Mouse (Mus musculus) mouse embryonic stem cell (cell line): Measurements from ENCODE around the gene Arhgap24.

Experiments used
- in situ Hi-C, 2 experiments: fragments of 300-500 bp; cut with MboI; formaldehyde crosslinking; loops; 1 replicate in 1 of 2; 3 replicates in 1 of 2; pipeline ENCODE4 v1.14.3; 2019 to 2020; ENCODE audit warnings: low sequenced_read_pairs in 2 of 2, low pct_unique_long_range_greater_than_20kb in 1 of 2, mixed read lengths in 1 of 2; ENCODE audit not compliant: unreplicated experiment in 1 of 2

Gene Arhgap24

DNA sequence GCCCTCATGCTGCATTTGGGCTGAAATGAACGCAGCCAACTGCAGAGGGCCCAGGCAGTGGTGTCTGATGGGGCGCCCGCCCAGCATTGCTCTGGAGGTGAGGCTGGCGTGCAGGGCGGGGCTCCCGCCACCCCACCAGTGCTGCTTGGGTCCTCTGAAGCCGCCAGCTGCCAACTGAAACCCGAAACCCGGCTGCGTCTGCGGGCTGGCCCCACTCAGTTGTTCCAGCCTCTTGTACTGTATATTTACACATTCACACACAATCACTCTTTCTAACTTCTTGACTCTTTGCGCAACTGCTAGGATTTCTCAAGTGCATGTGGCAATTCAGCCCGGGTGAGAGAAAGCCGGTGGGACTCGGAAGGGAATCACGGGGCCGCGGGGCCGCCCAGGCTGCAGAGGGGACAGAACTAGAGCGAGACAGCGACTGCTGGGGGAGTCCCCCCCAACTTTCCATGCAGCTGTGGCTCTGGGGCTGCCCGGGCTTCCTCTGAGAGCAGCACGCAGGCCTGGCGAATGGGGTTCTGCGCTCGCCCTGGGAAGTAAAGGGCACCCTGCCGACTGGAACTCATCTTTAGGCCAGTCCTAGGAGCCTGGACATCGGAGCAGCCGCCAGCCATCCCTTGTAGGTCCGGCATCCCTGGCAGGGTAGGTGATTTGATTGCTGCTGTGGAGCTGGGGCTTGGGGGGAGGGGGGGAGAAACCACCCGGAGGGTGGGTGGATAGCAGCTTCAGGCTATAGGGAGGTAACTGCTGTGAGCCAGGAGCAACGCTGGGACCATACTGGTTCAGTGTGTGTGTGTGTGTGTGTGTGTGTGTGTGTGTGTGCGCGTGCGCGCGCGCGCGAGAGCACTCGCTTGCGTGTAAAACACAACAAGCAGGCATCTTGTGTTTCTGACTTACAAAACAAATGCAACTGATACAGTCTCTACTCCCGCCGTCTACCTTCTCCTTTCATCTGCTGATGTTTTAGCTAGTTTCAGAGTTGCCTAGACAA, at the start of gene Arhgap24:
Gene Arhgap24, plus strand, starts transcription at position 177 of the 997 bp plus-strand sequence.
- in situ Hi-C loops: no loop called here

- in situ Hi-C loops: no loop called here
Observed at GRCm38 (mm10) chr5:102434182-102434581, 47.0 kb upstream of the Arhgap24 start.

GRCm38 (mm10) chr5:102436581-102436980, 44.6 kb upstream of the Arhgap24 start:
- in situ Hi-C loops: no loop called here

DNA sequence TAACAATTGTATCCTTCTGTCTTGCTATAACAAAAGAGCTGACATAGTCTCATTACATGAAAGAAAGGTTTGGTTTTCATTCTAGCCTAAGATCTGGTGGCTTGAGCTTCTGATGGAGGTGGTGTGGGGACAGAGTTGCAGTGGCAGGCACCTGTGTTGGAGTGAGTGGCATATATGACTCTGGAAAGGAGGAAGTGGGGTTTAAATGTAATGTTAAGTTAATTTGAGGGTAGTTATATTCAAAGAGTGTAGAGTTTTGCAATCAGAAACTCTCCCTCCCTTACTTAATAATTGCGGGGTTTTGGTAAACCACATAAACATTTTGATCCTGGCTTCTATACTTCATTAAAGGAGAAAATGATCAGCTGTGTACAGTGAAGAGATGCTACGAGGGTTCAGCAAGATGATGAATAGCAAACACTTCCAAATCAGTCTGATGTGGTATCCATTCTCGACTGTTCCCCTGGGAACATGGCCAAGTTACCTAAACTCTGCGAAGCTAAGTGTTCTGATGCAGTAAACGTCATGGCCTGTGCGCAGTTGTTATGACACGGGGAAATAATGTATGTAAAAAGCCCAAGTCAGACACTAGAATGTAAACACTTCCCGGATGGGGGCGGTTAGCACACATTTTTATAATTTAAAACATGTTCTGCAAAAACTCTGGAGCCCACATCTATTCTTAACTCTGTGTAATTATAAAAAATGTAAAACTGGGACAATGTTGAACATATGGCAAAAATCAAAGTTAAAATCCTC, 41.9 kb upstream of the Arhgap24 start:
- in situ Hi-C loops: no loop called here

- in situ Hi-C loops: no loop called here
Observed at GRCm38 (mm10) chr5:102447436-102447835, 33.8 kb upstream of the Arhgap24 start.

DNA sequence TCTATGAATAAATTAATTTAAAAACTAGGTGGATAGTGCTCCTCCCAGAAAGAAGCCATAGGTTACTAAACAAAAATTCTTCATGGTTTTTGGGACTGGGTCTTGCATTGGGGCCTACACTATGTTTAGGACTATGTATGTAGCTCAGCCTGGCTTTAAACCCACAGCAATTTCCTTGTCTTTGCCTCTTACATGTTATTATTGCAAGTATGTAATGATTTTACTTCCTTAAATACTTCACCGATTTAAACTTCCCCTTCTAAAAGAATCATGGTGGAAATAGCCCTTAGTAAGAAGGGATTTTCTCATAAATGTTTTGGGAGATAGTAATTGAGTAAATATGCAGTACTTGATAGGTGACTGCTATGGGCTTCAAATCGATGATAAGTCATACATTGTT, 30.3 kb upstream of the Arhgap24 start:
- in situ Hi-C loops: no loop called here

DNA sequence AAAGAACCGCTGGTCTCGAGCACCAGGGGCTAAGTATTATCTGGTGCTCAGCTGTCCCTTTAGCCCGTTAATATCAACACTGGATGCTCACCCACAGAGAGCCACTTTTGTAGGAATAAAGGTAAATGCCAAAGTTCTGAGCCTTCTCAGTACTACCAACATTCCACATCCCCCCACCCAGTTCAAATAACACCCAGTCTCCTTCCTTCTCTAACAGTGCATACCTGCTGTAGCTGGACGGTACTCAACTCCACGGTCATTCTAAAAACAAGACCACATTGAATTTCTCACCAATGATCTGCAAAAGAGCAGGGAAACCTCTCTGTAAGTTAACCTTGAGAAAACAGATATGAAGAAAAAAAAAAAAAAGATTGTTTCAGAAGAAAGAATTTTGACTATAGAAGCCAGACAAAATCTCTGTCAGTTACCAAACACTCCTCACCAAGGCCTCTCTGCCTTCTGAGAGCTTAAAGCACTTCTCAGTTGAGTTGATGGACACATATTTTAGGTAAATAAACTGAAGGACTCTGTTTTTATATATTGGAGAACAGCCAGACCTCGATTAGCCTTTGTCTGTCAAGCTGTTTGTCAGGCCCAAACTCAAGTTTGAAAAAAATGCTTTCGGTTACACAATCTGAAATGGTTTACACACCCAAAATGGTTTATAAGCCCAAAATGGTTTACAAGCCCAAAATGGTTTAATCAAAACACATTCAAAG, 29.0 kb upstream of the Arhgap24 start:
- in situ Hi-C loops: no loop called here

DNA sequence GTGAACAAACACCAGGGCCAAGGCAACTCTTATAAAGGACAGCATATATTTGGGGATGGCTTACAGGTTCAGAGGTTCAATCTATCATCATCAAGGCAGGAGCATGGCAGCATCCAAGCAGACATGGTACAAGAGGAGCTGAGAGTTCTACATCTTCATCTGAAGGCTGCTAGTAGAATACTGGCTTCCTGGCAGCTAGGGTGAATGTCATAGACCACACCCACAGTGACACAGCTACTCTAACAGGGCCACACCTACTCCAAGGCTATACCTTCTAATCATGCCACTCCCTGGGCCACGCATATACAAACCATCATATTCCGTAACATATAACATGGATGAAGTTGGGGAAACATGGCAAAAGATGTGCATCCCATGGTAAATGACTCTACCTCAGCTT, 27.9 kb upstream of the Arhgap24 start:
- in situ Hi-C loops: no loop called here

DNA sequence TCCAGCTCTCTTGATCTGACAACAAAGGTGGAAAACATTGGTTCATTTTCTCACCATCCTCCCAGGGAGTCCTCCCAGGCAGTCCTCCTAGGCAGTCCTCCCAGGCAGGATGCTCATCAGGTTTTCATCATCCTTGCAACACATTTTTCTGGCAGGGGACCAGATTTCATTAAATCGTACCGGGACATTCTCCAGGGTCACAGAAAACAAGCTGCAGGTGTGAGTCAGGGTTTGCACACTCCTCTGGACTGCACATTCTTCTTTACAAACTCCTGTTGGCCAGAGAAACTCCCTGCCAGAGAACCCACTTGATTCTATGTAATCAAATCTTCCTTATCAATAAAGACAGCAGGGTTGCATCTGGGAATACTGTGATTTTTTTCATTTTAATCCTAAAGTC, 25.9 kb upstream of the Arhgap24 start:
- in situ Hi-C loops: no loop called here

DNA sequence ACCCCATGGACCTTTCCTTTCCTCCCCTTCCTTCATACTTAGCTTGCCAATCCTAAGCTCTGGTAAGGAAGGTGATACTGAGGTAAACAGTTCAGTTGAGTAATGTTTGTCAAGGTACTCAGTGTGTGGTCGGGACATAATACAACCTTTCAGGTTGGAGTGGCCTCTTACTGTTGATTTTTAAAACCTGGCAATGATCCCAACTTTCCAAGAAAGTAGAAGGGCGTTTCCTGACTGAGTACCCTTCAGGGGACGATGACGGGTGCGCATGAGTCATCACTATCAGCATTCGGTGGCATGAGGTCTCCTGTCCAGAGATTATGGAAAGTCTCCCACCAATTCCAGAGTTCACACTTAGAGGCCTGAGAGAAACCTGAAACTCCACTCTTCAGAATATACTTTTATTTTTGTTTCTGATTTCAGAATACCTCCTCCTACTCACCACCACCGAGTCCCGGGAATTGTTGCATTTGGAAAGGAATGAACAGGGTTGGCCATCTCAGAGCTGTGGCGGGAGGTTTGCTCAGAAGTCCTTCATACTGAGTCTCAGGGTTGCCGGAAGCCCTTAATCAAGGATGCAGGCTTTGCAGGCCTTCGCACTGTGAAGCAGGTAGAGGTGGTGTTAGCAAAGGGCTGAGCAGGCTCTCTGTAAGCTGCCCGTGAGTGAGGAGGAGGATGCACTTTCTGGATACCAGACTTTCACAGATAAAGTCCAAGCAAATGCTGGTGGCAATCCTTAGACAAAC, 20.6 kb upstream of the Arhgap24 start:
- in situ Hi-C loops: no loop called here

GRCm38 (mm10) chr5:102462948-102463347, 18.2 kb upstream of the Arhgap24 start:
- in situ Hi-C loops: no loop called here

- in situ Hi-C loops: no loop called here
Observed at GRCm38 (mm10) chr5:102465372-102465771, 15.8 kb upstream of the Arhgap24 start.

DNA sequence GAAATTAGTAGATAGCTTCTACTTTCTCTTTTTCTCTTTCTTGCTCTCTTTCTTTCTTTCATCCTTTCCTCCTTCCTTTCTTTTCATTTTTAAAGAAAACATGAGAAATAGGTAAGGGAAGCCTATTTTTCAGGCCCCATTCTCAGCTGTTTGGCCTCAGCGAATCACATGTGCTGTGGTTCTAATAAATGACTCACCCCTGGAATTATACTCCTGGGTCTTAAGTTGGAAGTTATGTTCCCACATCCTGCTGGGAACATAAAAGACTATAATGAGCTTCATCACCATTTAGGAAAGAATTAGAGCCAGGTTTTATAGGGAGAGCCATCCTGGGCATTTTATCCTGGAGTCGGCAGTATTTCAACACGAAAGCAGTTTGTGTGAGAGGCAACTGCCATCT, 12.9 kb upstream of the Arhgap24 start:
- in situ Hi-C loops: no loop called here

DNA sequence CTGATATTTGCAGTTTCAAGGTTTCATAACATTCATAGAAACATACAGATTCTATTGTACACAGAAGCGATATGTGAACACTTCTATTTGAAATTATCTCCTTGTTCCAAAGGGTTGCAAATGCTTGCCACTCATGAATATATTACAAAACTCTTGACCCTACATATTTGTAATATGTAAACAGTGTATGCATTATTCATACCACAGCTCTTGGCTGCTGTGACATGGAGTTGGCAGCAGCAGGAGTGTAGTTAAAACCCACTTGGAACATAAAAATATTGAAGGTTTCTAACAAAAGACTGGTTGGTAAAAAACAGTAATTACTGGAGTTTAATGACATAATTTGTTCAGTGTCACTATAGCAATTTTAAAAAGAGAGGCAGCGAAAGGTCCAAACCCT, 10.9 kb upstream of the Arhgap24 start:
- in situ Hi-C loops: no loop called here

GRCm38 (mm10) chr5:102478076-102478475, 3.1 kb upstream of the Arhgap24 start:
- in situ Hi-C loops: no loop called here

- in situ Hi-C loops: no loop called here
Observed at GRCm38 (mm10) chr5:102483285-102483975, 2.2 kb downstream of the Arhgap24 start.

DNA sequence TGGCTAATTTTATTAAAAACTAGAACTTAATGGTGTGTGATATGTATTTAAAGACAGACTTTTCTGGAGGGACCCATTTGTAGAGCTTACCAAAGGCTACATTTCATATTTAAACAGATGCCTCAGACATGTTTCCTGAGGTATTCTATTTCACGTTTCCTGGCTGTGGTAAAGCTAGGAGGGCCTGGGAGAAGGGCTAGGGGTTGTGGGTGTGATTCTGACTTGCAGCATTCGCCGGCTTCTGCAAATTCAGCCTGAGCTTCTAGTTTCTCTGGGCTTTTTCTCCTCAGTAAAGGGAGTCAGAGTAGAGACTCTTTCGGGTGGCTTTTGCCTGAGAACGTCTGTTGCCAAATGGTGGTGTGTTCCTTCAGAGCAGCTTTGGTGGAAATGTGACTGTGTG, 10.4 kb downstream of the Arhgap24 start:
- in situ Hi-C loops: no loop called here

DNA sequence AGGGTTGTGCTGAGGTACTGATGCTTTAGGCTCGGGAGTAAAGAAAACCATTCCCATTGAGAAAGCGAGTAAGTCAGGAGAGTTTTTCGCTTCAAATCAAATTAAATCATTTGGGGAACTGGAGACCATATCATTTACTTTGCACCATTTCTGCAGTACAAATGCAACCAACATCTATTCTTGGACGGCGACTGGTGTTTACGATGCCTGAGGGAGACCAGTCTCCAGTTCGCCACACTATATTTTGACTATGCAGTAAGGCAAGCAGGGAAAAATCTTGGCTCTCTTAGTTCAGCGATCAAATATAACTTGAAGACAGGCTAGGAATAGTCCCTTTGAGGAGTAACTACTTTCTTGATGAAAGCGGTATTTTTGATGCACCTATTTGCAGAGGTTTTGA, 11.0 kb downstream of the Arhgap24 start:
- in situ Hi-C loops: no loop called here
